Mouse (Mus musculus): Measurements from ENCODE around the gene Il3.

GRCm38 (mm10) chr11:54295971-54296370, 28.9 kb upstream of the Il3 start:
- TF ChIP-seq CTCF (IDR thresholded peaks at IDR 0.05; ENCODE audit: extremely low read depth, insufficient read depth, low read length) (no peak), POLR2A (IDR thresholded peaks at IDR 0.05; ENCODE audit: extremely low read depth, insufficient read depth, low read length) (no peak)
